Mouse (Mus musculus) embryonic facial prominence, embryonic 15.5 days (tissue): ENCODE measurements around the gene Flrt1. TPM values are rescaled to one million over a fixed set of nuclear protein-coding genes. Genes with fewer than 3 reads are reported as not detected.

Experiments
- ATAC-seq: fragments of 200-750 bp; cut with Nextera tagmentation; 2 replicates; pipeline ENCODE4 v1.8.0; 2017; ENCODE audit warnings: low read depth, moderate TSS enrichment; ENCODE audit not compliant: insufficient number of reproducible peaks, low FRiP score, low TSS enrichment
- H3K27ac ChIP-seq: fragments of 300-500 bp; sonication (generic); replicated peaks from 2 replicates; pipeline ENCODE4 v1.5.1; 2015; ENCODE audit warnings: mild to moderate bottlenecking, inconsistent platforms
- H3K27me3 ChIP-seq: fragments of 300-500 bp; sonication (generic); 2 replicates; pipeline ENCODE4 v1.6.1; 2015; ENCODE audit warnings: inconsistent platforms
- H3K36me3 ChIP-seq: fragments of 300-500 bp; sonication (generic); 2 replicates; pipeline ENCODE4 v1.6.1; 2015; ENCODE audit warnings: mild to moderate bottlenecking, inconsistent platforms
- H3K4me1 ChIP-seq: fragments of 300-500 bp; sonication (generic); 2 replicates; pipeline ENCODE4 v1.6.1; 2015; ENCODE audit warnings: inconsistent platforms
- H3K4me2 ChIP-seq: fragments of 300-500 bp; sonication (generic); replicated peaks from 2 replicates; pipeline ENCODE4 v1.6.1; 2015; ENCODE audit warnings: mild to moderate bottlenecking, inconsistent platforms
- H3K4me3 ChIP-seq: fragments of 300-500 bp; sonication (generic); replicated peaks from 2 replicates; pipeline ENCODE4 v1.5.1; 2015; ENCODE audit warnings: mild to moderate bottlenecking, inconsistent platforms
- H3K9ac ChIP-seq: fragments of 300-500 bp; sonication (generic); 2 replicates; pipeline ENCODE4 v1.6.1; 2015; ENCODE audit warnings: inconsistent platforms
- H3K9me3 ChIP-seq: fragments of 300-500 bp; sonication (generic); replicated peaks from 2 replicates; pipeline ENCODE4 v1.6.1; 2016; ENCODE audit warnings: inconsistent platforms
- WGBS: fragments of 180-500 bp; shearing (Covaris S2); methylation state at CpG from one replicate; pipeline ENCODE4 v1.1.7; 2015; 5-methylcytosine and 5-hydroxymethylcytosine counted together
- polyA plus RNA-seq: library from polyadenylated mRNA; unstranded; fragments of >200 nt; fragmentation: Nextera tagmentation; extraction: Ambion mirVana; gene quantifications from 2 replicates; pipeline ENCODE4 v1.2.1, GENCODE M21; 2015

Gene Flrt1
- polyA plus RNA-seq, 1 experiment from 2014 or later, result 19.2 TPM

GRCm38 (mm10) chr19:7067344-7068050, 38.0 kb downstream of the Flrt1 start:
- no peak overlapping the region for H3K27ac ChIP-seq
- ATAC-seq, result no peak
- H3K9me3 ChIP-seq, result no peaks in the 10 kb centered on the region
- H3K9ac ChIP-seq, result no peak overlapping the region
- H3K4me2 ChIP-seq, result no peak overlapping the region
- WGBS, result 60% methylated on average over 20 of the region's 20 CpGs
- H3K36me3 ChIP-seq, result no peaks in the 10 kb centered on the region
- H3K27me3 ChIP-seq, result peaks cover 6% of the 10 kb centered on the region; the same call in 1 of the 2 replicates
- H3K4me1 ChIP-seq, result peaks cover 63% of the 10 kb centered on the region
- H3K4me3 ChIP-seq, result no peak overlapping the region

- Histone ChIP-seq H3K27me3 (peaks cover 6% of the 10 kb centered on the region; the same call in 1 of the 2 replicates), H3K9ac (no peak overlapping the region), H3K27ac (peak overlapping the region; percentile 34; the same call in 1 of the 2 replicates), H3K9me3 (no peaks in the 10 kb centered on the region), H3K36me3 (no peaks in the 10 kb centered on the region), H3K4me3 (no peak overlapping the region), H3K4me2 (peak overlapping the region; percentile 22; the same call in 1 of the 2 replicates), H3K4me1 (peaks cover 63% of the 10 kb centered on the region)
- ATAC-seq, result no peak
- WGBS, result 34% methylated on average over 8 of the region's 8 CpGs
These were observed 38.6 kb downstream of the Flrt1 start for GRCm38 (mm10) chr19:7066828-7067342.

DNA sequence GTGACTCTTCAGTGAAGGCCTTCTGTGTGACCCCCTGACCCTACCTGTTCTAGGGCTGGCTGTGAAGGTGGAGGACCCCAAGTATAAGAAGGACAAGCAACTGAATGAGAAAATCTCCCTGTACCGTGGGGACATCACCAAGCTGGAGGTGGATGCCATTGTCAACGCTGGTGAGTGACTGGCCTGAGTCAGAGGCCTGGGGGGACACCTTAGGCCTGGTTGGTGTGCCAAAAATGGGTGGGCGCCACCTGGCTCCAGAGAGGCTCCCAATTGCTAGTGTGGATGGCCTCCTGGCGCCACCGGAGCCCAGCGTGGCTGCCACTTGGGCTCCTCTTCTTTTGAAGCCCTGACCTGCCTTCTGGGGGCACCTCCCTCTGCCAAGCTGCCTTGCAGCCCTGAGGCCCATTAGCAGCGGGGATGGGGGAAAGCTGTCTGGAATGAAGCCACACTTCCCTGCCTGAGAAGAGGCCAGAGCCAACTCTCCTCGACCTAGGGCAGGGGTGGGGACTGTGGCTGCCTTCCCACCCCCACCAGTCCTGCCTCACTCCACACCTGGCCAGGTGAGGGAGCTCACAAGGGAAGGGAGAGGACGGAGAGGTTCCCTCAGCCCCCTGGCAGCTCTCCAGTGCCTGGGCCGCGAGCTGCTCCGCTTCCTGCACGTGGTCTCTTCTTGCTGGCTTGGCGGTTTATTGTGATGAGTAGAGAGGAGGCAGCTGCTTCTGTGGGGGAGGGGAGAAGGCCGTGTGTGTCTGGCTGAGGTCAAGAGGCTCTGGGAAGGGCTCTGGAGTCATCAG, 39.3 kb downstream of the Flrt1 start:
- no peak overlapping the region for H3K9ac ChIP-seq
- peaks cover 63% of the 10 kb centered on the region for H3K4me1 ChIP-seq
- no peaks in the 10 kb centered on the region for H3K36me3 ChIP-seq
- H3K4me2 ChIP-seq, result peak overlapping the region; percentile 22; the same call in 1 of the 2 replicates
- no peak overlapping the region for H3K4me3 ChIP-seq
- no peak overlapping the region; the same call in 1 of the 2 replicates for H3K27ac ChIP-seq
- no peak for ATAC-seq
- no peaks in the 10 kb centered on the region for H3K9me3 ChIP-seq
- H3K27me3 ChIP-seq, result peaks cover 3% of the 10 kb centered on the region; the same call in 1 of the 2 replicates
- WGBS, result 26% methylated on average over 15 of the region's 15 CpGs

GRCm38 (mm10) chr19:7064571-7064970, 41.0 kb downstream of the Flrt1 start:
- no peak overlapping the region for H3K9ac ChIP-seq

DNA sequence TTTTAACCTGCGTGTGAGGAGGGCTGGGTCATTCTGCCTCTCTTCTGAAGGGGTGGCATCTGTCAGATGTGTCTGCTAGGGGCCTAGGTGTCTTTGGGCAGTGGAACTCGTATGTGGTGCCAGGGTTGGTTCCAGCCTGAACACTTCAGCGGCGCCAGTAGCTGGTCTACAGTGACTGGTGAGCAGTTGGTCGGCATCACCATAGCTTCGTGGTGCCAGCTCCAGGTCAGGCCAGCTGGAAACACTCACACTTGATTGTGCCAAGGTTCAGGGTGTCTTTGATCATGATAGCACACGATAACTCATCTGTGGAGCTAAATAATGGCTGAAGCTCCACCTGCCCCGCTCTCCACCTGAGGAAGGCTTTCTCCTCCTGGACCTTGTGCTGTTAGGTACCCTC, 42.6 kb downstream of the Flrt1 start:
- Histone ChIP-seq H3K4me2 (no peak overlapping the region), H3K9ac (no peak overlapping the region), H3K4me1 (peaks cover 39% of the 10 kb centered on the region), H3K27me3 (peaks cover 2% of the 10 kb centered on the region; the same call in 1 of the 2 replicates), H3K9me3 (no peaks in the 10 kb centered on the region), H3K4me3 (no peak overlapping the region), H3K36me3 (no peaks in the 10 kb centered on the region), H3K27ac (no peak overlapping the region)
- 84% methylated on average over 8 of the region's 8 CpGs for WGBS
- ATAC-seq, result no peak

More at GRCm38 (mm10) chr19:7064571-7064970, 41.0 kb downstream of the Flrt1 start:
- Histone ChIP-seq H3K27me3 (peaks cover 2% of the 10 kb centered on the region; the same call in 1 of the 2 replicates), H3K36me3 (no peaks in the 10 kb centered on the region), H3K27ac (no peak overlapping the region), H3K9me3 (no peaks in the 10 kb centered on the region), H3K4me1 (peaks cover 49% of the 10 kb centered on the region), H3K4me2 (no peak overlapping the region), H3K4me3 (no peak overlapping the region)
- peak; percentile 59; the same call in 1 of the 2 replicates for ATAC-seq
- 1% methylated on average over 3 of the region's 3 CpGs for WGBS

DNA sequence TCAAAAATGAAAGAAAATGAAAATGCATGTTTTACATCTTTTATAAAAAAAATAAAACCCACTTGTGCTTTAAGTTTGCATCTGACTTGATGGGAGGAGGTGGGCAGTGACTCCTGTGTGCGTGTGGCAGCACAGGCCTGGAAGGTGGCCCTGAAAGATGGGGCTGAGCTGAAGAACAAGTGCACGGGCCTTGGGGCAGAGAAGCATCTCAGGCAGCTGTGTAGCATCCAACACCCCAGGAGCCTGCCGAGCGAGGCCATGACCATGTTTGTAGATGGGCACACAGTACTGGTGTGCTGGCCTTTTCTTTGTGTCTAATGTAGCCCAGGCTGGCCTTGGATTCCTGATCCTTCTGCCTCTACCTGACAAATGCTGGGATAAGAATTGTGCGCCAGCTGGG, 43.4 kb downstream of the Flrt1 start:
- Histone ChIP-seq H3K27ac (no peak overlapping the region), H3K4me3 (no peak overlapping the region), H3K9ac (no peak overlapping the region), H3K9me3 (no peaks in the 10 kb centered on the region), H3K27me3 (no peaks in the 10 kb centered on the region), H3K4me2 (no peak overlapping the region), H3K36me3 (no peaks in the 10 kb centered on the region), H3K4me1 (peaks cover 39% of the 10 kb centered on the region)
- 82% methylated on average over 5 of the region's 5 CpGs for WGBS
- ATAC-seq, result no peak

DNA sequence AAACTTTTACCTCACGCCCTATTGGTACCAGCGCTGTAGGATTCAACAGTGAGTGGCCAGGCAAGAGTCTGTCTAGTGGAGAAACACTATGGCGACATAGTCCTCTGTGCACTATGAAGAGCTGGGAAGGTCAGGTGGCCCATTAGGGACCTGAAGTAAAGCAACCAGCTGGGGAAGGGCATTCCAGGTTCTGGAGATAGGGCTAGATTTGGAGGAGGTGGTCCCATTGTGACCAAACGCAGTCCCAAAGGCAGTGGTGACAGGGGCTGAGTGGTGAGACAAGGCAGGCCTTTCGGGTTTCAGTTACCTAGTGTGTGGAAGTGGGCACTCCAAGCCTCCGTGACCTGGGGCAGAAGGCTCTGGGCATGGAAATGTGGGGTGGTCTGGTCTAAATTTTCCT, 47.0 kb downstream of the Flrt1 start:
- H3K27ac ChIP-seq, result no peak overlapping the region
- peak overlapping the region; percentile 100 for H3K4me2 ChIP-seq
- no peaks in the 10 kb centered on the region for H3K27me3 ChIP-seq
- 62% methylated on average over 6 of the region's 6 CpGs for WGBS
- no peak for ATAC-seq
- H3K36me3 ChIP-seq, result no peaks in the 10 kb centered on the region
- H3K4me3 ChIP-seq, result no peak overlapping the region
- H3K9ac ChIP-seq, result no peak overlapping the region
- H3K9me3 ChIP-seq, result no peaks in the 10 kb centered on the region
- H3K4me1 ChIP-seq, result peaks cover 34% of the 10 kb centered on the region

- peak overlapping the region; percentile 100 for H3K4me2 ChIP-seq
- no peaks in the 10 kb centered on the region for H3K36me3 ChIP-seq
- peak overlapping the region; percentile 72 for H3K27ac ChIP-seq
- peak overlapping the region; percentile 74 for H3K4me3 ChIP-seq
- no peaks in the 10 kb centered on the region for H3K27me3 ChIP-seq
- no peak overlapping the region for H3K9ac ChIP-seq
- no peaks in the 10 kb centered on the region for H3K9me3 ChIP-seq
- H3K4me1 ChIP-seq, result peaks cover 34% of the 10 kb centered on the region
- ATAC-seq, result peak; percentile 75
- WGBS, result under 1% methylated on average over 15 of the region's 15 CpGs
These were observed 47.8 kb downstream of the Flrt1 start for GRCm38 (mm10) chr19:7057722-7058207.

- peak; percentile 9; the same call in 1 of the 2 replicates for ATAC-seq
- Histone ChIP-seq H3K9me3 (no peaks in the 10 kb centered on the region), H3K4me1 (peaks cover 34% of the 10 kb centered on the region), H3K27me3 (no peaks in the 10 kb centered on the region), H3K27ac (peak overlapping the region; percentile 72), H3K4me2 (peak overlapping the region; percentile 100), H3K9ac (peak overlapping the region; percentile 59), H3K4me3 (peak overlapping the region; percentile 74), H3K36me3 (no peaks in the 10 kb centered on the region)
- WGBS, result 2% methylated on average over 16 of the region's 16 CpGs
These were observed 48.3 kb downstream of the Flrt1 start for GRCm38 (mm10) chr19:7057126-7057721.

DNA sequence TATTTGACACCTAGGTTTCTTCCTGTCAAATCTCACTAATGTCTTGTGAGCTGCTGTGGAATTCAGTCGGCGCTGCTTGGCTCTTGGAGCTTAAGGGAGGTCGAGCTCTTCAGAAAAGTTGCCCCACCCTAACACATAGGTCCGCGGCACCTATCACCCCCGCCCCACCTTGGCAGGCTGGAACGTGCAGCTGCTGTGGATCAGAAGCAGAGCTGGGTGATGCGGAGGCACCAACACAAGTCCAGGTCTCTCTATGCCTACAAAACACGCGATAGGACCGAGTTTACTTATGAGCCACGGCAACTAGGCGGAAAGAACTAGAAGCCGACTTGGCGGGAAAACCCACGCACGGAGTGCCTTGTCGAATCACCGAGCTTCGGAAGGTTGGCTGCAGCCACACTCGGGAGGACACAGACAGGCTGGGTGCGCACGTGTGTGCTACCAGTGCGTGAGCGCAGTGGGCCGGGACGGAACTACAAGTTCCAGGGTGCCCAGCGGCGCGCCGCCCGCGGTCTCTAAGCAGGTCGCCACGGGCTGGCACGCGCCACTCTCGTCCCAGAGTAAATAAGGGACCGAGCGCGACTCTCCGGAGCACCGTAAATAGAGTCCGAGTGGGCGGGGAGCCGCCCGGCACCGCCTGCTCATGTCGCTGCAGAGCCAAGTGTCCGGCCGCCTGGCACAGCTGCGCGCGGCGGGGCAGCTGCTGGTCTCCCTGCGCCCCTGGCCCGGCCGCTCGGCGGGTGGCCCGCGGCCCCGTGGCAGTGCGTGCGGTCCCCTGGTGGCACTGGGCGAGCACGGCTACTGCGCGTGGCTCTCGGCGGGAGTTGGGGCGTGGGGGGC, 49.1 kb downstream of the Flrt1 start, which contains the start of gene Macrod1:
Gene Macrod1, plus strand, starts transcription at position 563 of the 840 bp plus-strand sequence.
- Histone ChIP-seq H3K36me3 (no peaks in the 10 kb centered on the region), H3K9ac (peak within 1 kb of the TSS; percentile 59), H3K4me3 (peak within 1 kb of the TSS; percentile 74), H3K27me3 (no peaks in the 10 kb centered on the region), H3K4me2 (peak within 1 kb of the TSS; percentile 100), H3K4me1 (peaks cover 34% of the 10 kb centered on the region), H3K27ac (peak within 1 kb of the TSS; percentile 72), H3K9me3 (no peaks in the 10 kb centered on the region)
- 1% methylated on average over 67 of the region's 72 CpGs for WGBS
- ATAC-seq, result peak; percentile 75
